Mouse (Mus musculus) neural tube, embryonic 11.5 days (tissue): ENCODE results near the gene Cyp24a1. TPM values are rescaled to one million over a fixed set of nuclear protein-coding genes. Genes with fewer than 3 reads are reported as not detected.
A peak's percentile ranks its signal among the peaks of the same experiment; 100 is the strongest.

Experiments
- ATAC-seq: fragments of 200-750 bp; cut with Nextera tagmentation; 2 replicates; pipeline ENCODE4 v1.8.0; 2017; ENCODE audit warnings: moderate number of reproducible peaks, mild to moderate bottlenecking, moderate TSS enrichment, moderate library complexity; ENCODE audit not compliant: insufficient read depth, low FRiP score, low TSS enrichment
- DNase-seq: peaks from one replicate; pipeline ENCODE4 v3.0.0-alpha.2; 2015; ENCODE audit warnings: low spot score
- H3K27ac ChIP-seq: fragments of 300-500 bp; sonication (generic); 2 replicates; pipeline ENCODE4 v1.5.1; 2014; ENCODE audit warnings: low read depth, mild to moderate bottlenecking, low read length
- H3K27me3 ChIP-seq: fragments of 300-500 bp; sonication (generic); 2 replicates; pipeline ENCODE4 v1.6.1; 2014; ENCODE audit warnings: mild to moderate bottlenecking, low read length, mixed read lengths; ENCODE audit not compliant: control insufficient read depth, insufficient read depth
- H3K36me3 ChIP-seq: fragments of 300-500 bp; sonication (generic); 2 replicates; pipeline ENCODE4 v1.6.1; 2014; ENCODE audit warnings: mild to moderate bottlenecking, low read length, moderate library complexity, mixed read lengths; ENCODE audit not compliant: control insufficient read depth, insufficient read depth
- H3K4me1 ChIP-seq: fragments of 300-500 bp; sonication (generic); 2 replicates; pipeline ENCODE4 v1.6.1; 2014; ENCODE audit warnings: low read length, mixed read lengths; ENCODE audit not compliant: control insufficient read depth, insufficient read depth
- H3K4me2 ChIP-seq: fragments of 300-500 bp; sonication (generic); 2 replicates; pipeline ENCODE4 v1.6.1; 2014; ENCODE audit warnings: low read depth, mild to moderate bottlenecking, moderate library complexity
- H3K4me3 ChIP-seq: fragments of 300-500 bp; sonication (generic); 2 replicates; pipeline ENCODE4 v1.5.1; 2014; ENCODE audit warnings: low read depth, low read length
- H3K9ac ChIP-seq: fragments of 300-500 bp; sonication (generic); 2 replicates; pipeline ENCODE4 v1.6.1; 2014; ENCODE audit warnings: mild to moderate bottlenecking, low read length
- H3K9me3 ChIP-seq: fragments of 300-500 bp; sonication (generic); 2 replicates; pipeline ENCODE4 v1.6.1; 2016; ENCODE audit warnings: low read length; ENCODE audit not compliant: control insufficient read depth
- whole genome bisulfite sequencing: fragments of 180-500 bp; shearing (Covaris S2); extraction: QIAGEN DNeasy Blood & Tissue Kit; methylation state at CpG from one replicate; pipeline ENCODE4 v1.1.7; 2014; 5-methylcytosine and 5-hydroxymethylcytosine counted together
- polyA plus RNA-seq: library from polyadenylated mRNA; unstranded; fragments of >200 nt; fragmentation: Nextera tagmentation; extraction: Ambion mirVana; gene quantifications from 2 replicates; pipeline ENCODE4 v1.2.1, GENCODE M21; 2014

Cyp24a1 gene
- polyA plus RNA-seq = not detected in 2 replicates

GRCm38 (mm10) chr2:170497091-170497566, at the start of gene Cyp24a1:
Cyp24a1 (minus strand) TSS chr2:170497145.
- H3K36me3 ChIP-seq = no peaks in the 10 kb centered on the region
- H3K4me3 ChIP-seq = peak within 1 kb of the TSS; percentile 25
- H3K4me2 ChIP-seq = peak within 1 kb of the TSS; percentile 43
- no peak within 1 kb of the TSS for H3K27ac ChIP-seq
- under 1% methylated on average over 36 of the region's 36 CpGs for WGBS
- peaks cover 52% of the 10 kb centered on the region for H3K27me3 ChIP-seq
- H3K4me1 ChIP-seq = no peaks in the 10 kb centered on the region
- DNase-seq = peak; percentile 70
- H3K9me3 ChIP-seq = no peaks in the 10 kb centered on the region
- ATAC-seq = peak; percentile 74
- no peak within 1 kb of the TSS for H3K9ac ChIP-seq

DNA sequence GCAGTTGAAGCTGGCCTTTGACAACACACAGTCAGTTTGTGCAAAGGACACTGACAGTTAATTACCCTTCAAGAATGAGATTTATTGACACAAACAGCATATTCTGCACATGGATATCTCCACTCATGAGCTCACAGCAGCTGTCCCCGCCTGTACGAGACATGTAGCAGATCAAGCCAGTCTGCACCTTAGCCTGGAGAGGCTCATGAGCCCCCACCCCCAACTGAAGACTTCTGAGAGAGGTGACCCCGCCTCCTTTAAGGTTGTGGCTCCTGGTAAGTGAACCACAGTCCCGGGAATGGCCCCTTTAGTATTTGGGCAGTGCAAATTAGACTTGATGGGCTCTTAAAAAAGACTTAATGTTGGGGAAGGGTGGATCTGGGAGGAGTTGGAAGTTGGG, 48.8 kb upstream of the Cyp24a1 start:
- Histone ChIP-seq H3K27me3 (no peaks in the 10 kb centered on the region), H3K36me3 (no peaks in the 10 kb centered on the region), H3K4me1 (peaks cover 4% of the 10 kb centered on the region), H3K9me3 (no peaks in the 10 kb centered on the region), H3K4me2 (no peak overlapping the region), H3K4me3 (no peak overlapping the region), H3K27ac (no peak overlapping the region), H3K9ac (no peak overlapping the region)
- ATAC-seq (no peak), DNase-seq (no peak)
- 37% methylated on average over 4 of the region's 4 CpGs for WGBS

DNA sequence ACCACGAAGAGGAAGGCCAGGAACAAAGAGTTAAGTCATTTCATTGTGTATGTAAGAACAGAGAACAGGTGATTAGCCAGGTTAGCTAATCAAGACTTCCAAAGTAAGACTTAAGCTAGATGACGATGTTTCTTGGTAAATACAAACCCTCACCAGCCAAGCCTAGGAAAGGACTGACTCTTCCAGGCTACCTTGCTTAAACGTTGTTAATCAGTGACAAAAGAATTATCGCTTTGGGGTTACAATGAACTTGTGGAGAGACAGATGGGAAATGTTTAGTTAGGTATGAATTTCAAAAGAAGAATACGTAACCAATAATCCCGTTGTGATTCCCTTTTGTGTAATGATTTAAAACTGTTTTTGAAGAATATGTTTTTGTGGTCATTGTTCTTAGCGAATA, 48.0 kb upstream of the Cyp24a1 start:
- Histone ChIP-seq H3K9me3 (no peaks in the 10 kb centered on the region), H3K27ac (no peak overlapping the region), H3K9ac (no peak overlapping the region), H3K4me3 (no peak overlapping the region), H3K36me3 (no peaks in the 10 kb centered on the region), H3K4me1 (peaks cover 4% of the 10 kb centered on the region), H3K4me2 (no peak overlapping the region), H3K27me3 (no peaks in the 10 kb centered on the region)
- DNase-seq (no peak), ATAC-seq (no peak)
- WGBS = 86% methylated on average over 7 of the region's 7 CpGs

DNA sequence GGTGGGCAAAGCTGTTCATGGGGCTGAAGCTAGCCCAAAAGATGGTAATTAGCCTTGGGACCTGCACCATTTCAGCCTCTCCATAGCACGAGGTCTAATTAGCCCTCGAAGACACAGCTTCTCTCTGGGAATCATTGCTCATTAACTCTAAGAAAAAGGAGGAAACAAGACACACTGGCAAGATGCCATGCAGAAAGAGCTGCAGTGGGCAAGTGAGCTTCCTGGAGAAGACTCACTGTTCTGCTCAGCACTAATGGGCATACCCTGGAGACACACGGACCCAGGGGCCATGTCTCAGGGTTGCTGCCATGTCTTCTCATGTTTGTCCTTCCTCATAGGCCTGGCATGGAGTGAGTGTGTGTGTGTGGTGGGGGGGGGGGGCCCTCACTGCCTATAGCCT, 47.2 kb upstream of the Cyp24a1 start:
- Histone ChIP-seq H3K4me2 (no peak overlapping the region), H3K4me3 (no peak overlapping the region), H3K27me3 (no peaks in the 10 kb centered on the region), H3K4me1 (peaks cover 4% of the 10 kb centered on the region), H3K36me3 (no peaks in the 10 kb centered on the region), H3K27ac (no peak overlapping the region), H3K9ac (no peak overlapping the region), H3K9me3 (no peaks in the 10 kb centered on the region)
- WGBS = 86% methylated on average over 3 of the region's 3 CpGs
- ATAC-seq (no peak), DNase-seq (no peak)

- H3K27ac ChIP-seq = no peak overlapping the region
- ATAC-seq (no peak), DNase-seq (no peak)
- H3K4me3 ChIP-seq = no peak overlapping the region
- no peak overlapping the region for H3K9ac ChIP-seq
- H3K27me3 ChIP-seq = no peaks in the 10 kb centered on the region
- no peaks in the 10 kb centered on the region for H3K36me3 ChIP-seq
- H3K4me1 ChIP-seq = peaks cover 4% of the 10 kb centered on the region
- no peak overlapping the region for H3K4me2 ChIP-seq
- no peaks in the 10 kb centered on the region for H3K9me3 ChIP-seq
- WGBS = 73% methylated on average over 5 of the region's 5 CpGs
These were observed 46.7 kb upstream of the Cyp24a1 start for GRCm38 (mm10) chr2:170543625-170544024.

GRCm38 (mm10) chr2:170539211-170539610, 42.3 kb upstream of the Cyp24a1 start:
- DNase-seq = no peak
- Histone ChIP-seq H3K4me1 (no peaks in the 10 kb centered on the region), H3K36me3 (no peaks in the 10 kb centered on the region), H3K9ac (no peak overlapping the region), H3K4me3 (no peak overlapping the region), H3K9me3 (no peaks in the 10 kb centered on the region), H3K27me3 (no peaks in the 10 kb centered on the region), H3K27ac (no peak overlapping the region), H3K4me2 (no peak overlapping the region)
- no peak for ATAC-seq
- WGBS = 87% methylated on average over 9 of the region's 9 CpGs

DNA sequence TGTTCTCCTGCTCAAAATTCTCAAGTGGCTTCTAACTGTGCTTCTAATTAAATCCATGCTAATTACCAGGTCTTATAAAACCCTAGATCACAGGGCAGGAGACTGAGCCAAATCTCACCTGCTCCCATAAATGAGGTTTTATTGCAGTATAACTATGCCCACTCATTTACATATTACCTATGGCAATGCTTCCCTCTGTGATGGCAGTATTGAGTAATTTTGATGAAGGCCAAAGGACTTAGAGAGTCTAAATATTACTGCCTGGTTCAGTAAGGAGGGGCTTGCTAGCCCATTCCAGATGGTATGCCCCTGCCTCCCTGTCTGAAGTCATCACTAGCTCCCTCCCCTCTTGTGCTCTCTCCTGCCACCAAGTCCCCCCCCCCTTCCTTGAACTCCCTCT, 38.9 kb upstream of the Cyp24a1 start:
- no peak for DNase-seq
- no peak for ATAC-seq
- Histone ChIP-seq H3K4me2 (no peak overlapping the region), H3K36me3 (no peaks in the 10 kb centered on the region), H3K27ac (no peak overlapping the region), H3K4me1 (no peaks in the 10 kb centered on the region), H3K9me3 (no peaks in the 10 kb centered on the region), H3K27me3 (no peaks in the 10 kb centered on the region), H3K9ac (no peak overlapping the region), H3K4me3 (no peak overlapping the region)

- no peaks in the 10 kb centered on the region for H3K4me1 ChIP-seq
- no peak overlapping the region for H3K4me3 ChIP-seq
- no peak overlapping the region for H3K4me2 ChIP-seq
- DNase-seq (no peak), ATAC-seq (no peak)
- 92% methylated on average over 11 of the region's 11 CpGs for whole genome bisulfite sequencing
- H3K36me3 ChIP-seq = no peaks in the 10 kb centered on the region
- H3K27me3 ChIP-seq = no peaks in the 10 kb centered on the region
- no peak overlapping the region for H3K27ac ChIP-seq
- H3K9ac ChIP-seq = no peak overlapping the region
- no peaks in the 10 kb centered on the region for H3K9me3 ChIP-seq
These were observed 37.8 kb upstream of the Cyp24a1 start for GRCm38 (mm10) chr2:170534803-170535174.

DNA sequence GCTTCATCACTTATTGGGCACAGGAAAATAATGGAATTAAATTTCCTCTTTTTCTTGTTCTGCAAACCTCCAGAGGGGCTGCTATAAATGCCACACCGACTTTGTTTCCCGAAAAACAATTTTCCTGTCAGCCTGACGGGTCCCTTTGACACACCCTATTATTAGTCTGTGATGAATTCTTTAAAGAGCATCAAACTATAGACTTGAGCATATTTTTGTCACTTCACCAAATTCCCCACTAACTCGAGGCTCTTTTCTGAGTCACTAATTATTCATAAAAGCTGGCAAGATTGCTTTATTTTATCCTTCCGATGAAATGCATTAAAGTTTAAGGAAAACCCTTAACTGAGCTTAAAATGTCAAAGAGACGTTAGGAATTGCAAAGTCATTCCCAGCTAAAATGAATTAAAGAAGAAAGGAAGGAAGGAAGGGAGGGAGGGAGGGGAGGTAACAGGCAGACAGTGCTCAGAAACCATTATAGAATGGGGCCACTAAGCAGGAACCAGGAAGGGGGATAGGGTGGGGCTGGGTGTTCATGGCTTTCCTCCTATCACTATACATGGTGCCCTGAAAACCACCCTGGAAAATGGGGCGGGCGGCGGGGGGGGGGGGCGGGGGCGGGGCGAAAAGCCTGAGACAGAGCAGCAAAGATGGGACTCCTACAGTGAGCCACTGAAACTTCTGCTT, 37.3 kb upstream of the Cyp24a1 start:
- no peaks in the 10 kb centered on the region for H3K36me3 ChIP-seq
- ATAC-seq = no peak
- no peaks in the 10 kb centered on the region for H3K9me3 ChIP-seq
- H3K4me3 ChIP-seq = no peak overlapping the region
- H3K9ac ChIP-seq = no peak overlapping the region
- H3K4me2 ChIP-seq = no peak overlapping the region
- 63% methylated on average over 9 of the region's 12 CpGs for WGBS
- no peak overlapping the region for H3K27ac ChIP-seq
- no peak for DNase-seq
- H3K4me1 ChIP-seq = no peaks in the 10 kb centered on the region
- no peaks in the 10 kb centered on the region for H3K27me3 ChIP-seq
